In the genomic region with DNA sequence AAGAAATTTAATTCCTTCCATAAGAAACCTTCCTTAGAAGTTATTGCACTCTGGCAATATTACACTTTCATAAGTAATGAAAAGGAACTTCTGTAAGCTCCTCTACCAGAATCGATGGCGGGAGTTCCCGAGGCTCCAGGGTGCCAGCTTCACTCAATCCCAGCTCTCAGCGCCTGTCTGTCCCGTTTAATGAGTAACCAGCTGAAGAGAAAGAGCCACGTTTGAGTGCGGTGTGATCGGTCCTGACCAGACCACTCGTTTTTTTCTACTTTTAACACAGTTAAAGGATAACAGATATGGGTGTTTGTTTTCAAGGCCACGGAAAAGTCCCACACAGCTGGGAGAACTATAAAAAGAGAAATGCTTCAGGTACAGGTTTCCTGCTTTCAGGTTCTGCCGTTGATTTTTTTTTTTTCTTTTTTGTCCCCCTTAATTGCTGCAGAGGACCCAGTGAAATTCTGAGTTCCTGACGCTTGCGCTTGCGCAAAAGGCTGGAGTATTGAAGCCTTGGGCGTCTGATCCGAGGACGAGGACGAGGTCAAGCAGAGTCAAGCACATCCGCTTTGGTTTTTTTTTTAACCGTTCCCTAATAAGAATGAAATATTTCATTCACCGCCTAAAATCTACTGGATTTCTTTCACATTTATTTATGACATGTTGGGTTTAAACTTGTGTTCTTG, we compare ENCODE assay signal across 12 mouse cellular contexts. TPM values are rescaled to one million over a fixed set of nuclear protein-coding genes. Genes with fewer than 3 reads are reported as not detected.
DNase-seq lines count a peak whose midpoint lies in the region; ATAC-seq and TF ChIP-seq lines count a peak whose summit lies in the region.
"Had no signal": no experiment of that assay in that cellular context is flagged by ENCODE, and none has a peak within 500 bp of the region (broad histone marks: within the 10 kb centered on the region; RNA-seq: fewer than 3 reads in every experiment).

No protein-coding gene starts in this region.

- no peak for TF ChIP-seq CTCF in gastrocnemius, adult 2 months (IDR thresholded peaks at IDR 0.05)

- H3K9ac ChIP-seq in lung, embryonic 15.5 days, result no peak overlapping the region
- H3K9ac ChIP-seq in intestine, embryonic 15.5 days, result no peak overlapping the region
- no peak overlapping the region for H3K9ac ChIP-seq in stomach, embryonic 16.5 days (ENCODE audit: low read length)
- H3K9ac ChIP-seq in midbrain, embryonic 11.5 days (ENCODE audit: low read length), result no peak overlapping the region
- H3K9ac ChIP-seq: embryonic facial prominence, embryonic 13.5 days had no signal

- H3K27ac ChIP-seq in lung, embryonic 15.5 days, result peak overlapping the region; percentile 67
- H3K27ac ChIP-seq in intestine, embryonic 15.5 days, result peak overlapping the region; percentile 51
- H3K27ac ChIP-seq in stomach, embryonic 16.5 days (ENCODE audit: low read length), result no peak overlapping the region
- no peak overlapping the region for H3K27ac ChIP-seq in gastrocnemius, adult 2 months
- no peak overlapping the region for H3K27ac ChIP-seq in midbrain, embryonic 11.5 days (ENCODE audit: low read depth, low read length)
- H3K27ac ChIP-seq: embryonic facial prominence, embryonic 13.5 days; midbrain, embryonic 10.5 days had no signal

- peak overlapping the region; percentile 11; the same call in 1 of the 2 replicates for H3K4me3 ChIP-seq in lung, embryonic 15.5 days
- peak overlapping the region; percentile 9; the same call in 1 of the 2 replicates for H3K4me3 ChIP-seq in intestine, embryonic 15.5 days (replicated peaks)
- peak overlapping the region; percentile 26 for H3K4me3 ChIP-seq in stomach, embryonic 16.5 days (replicated peaks; ENCODE audit: low read length)
- no peak overlapping the region for H3K4me3 ChIP-seq in gastrocnemius, adult 2 months
- H3K4me3 ChIP-seq in midbrain, embryonic 11.5 days (ENCODE audit: low read depth, low read length), result no peak overlapping the region
- H3K4me3 ChIP-seq: embryonic facial prominence, embryonic 13.5 days; midbrain, embryonic 10.5 days had no signal

- H3K4me2 ChIP-seq in lung, embryonic 15.5 days, result peak overlapping the region; percentile 42
- peak overlapping the region; percentile 42 for H3K4me2 ChIP-seq in intestine, embryonic 15.5 days (replicated peaks)
- peak overlapping the region; percentile 29 for H3K4me2 ChIP-seq in stomach, embryonic 16.5 days (ENCODE audit: low read depth, low read length)
- no peak overlapping the region for H3K4me2 ChIP-seq in midbrain, embryonic 11.5 days
- H3K4me2 ChIP-seq: embryonic facial prominence, embryonic 13.5 days had no signal

- peaks cover 26% of the 10 kb centered on the region for H3K4me1 ChIP-seq in lung, embryonic 15.5 days
- 0 out of 2 replicates have a peak, but pooled peaks cover 2% of the 10 kb centered on the region for H3K4me1 ChIP-seq in intestine, embryonic 15.5 days (replicated peaks)
- no peaks in the 10 kb centered on the region for H3K4me1 ChIP-seq in stomach, embryonic 16.5 days (ENCODE audit: control insufficient read depth, insufficient read depth, low read length)
- H3K4me1 ChIP-seq in midbrain, embryonic 11.5 days (ENCODE audit: control insufficient read depth, insufficient read depth, low read length), result no peaks in the 10 kb centered on the region
- H3K4me1 ChIP-seq: embryonic facial prominence, embryonic 13.5 days; midbrain, embryonic 10.5 days had no signal

- WGBS in lung, embryonic 15.5 days, result 35% methylated on average over 21 of the region's 21 CpGs
- 44% methylated on average over 21 of the region's 21 CpGs for WGBS in intestine, embryonic 15.5 days
- WGBS in stomach, embryonic 16.5 days, result 45% methylated on average over 21 of the region's 21 CpGs
- 73% methylated on average over 21 of the region's 21 CpGs for WGBS in midbrain, embryonic 11.5 days

- DNase-seq in lung, postnatal 10 days, result no peak
- peak; percentile 70 to 86 for DNase-seq in kidney, postnatal 25 days
- no peak for DNase-seq in gastrocnemius, adult 2 months
- no peak for DNase-seq in midbrain, embryonic 11.5 days (ENCODE audit: low spot score, missing footprints)
- no peak for DNase-seq in cerebellum, adult 11 months
- DNase-seq: gastrocnemius, postnatal 10 days; retina, postnatal 1 day had no signal

- no peaks in the 10 kb centered on the region for H3K36me3 ChIP-seq in lung, embryonic 15.5 days
- no peaks in the 10 kb centered on the region for H3K36me3 ChIP-seq in intestine, embryonic 15.5 days
- no peaks in the 10 kb centered on the region for H3K36me3 ChIP-seq in stomach, embryonic 16.5 days (ENCODE audit: control insufficient read depth, insufficient read depth, low read length)
- H3K36me3 ChIP-seq in midbrain, embryonic 11.5 days (ENCODE audit: control insufficient read depth, insufficient read depth, low read length), result no peaks in the 10 kb centered on the region
- H3K36me3 ChIP-seq: embryonic facial prominence, embryonic 13.5 days; midbrain, embryonic 10.5 days had no signal

- no peak for ATAC-seq in lung, embryonic 15.5 days (ENCODE audit: borderline replicate concordance, extremely low read depth, low FRiP score, low TSS enrichment)
- peak; percentile 91 for ATAC-seq in intestine, embryonic 15.5 days
- ATAC-seq in stomach, embryonic 16.5 days (ENCODE audit: insufficient read depth, low FRiP score), result peak; percentile 76; the same call in 1 of the 2 replicates
- no peak for ATAC-seq in midbrain, embryonic 11.5 days (ENCODE audit: low FRiP score)

- H3K9me3 ChIP-seq in lung, embryonic 15.5 days, result no peaks in the 10 kb centered on the region
- no peaks in the 10 kb centered on the region for H3K9me3 ChIP-seq in intestine, embryonic 15.5 days
- no peaks in the 10 kb centered on the region for H3K9me3 ChIP-seq in stomach, embryonic 16.5 days (replicated peaks; ENCODE audit: control insufficient read depth, low read length)
- H3K9me3 ChIP-seq in midbrain, embryonic 11.5 days (ENCODE audit: control insufficient read depth, low read length), result no peaks in the 10 kb centered on the region
- H3K9me3 ChIP-seq: embryonic facial prominence, embryonic 13.5 days; midbrain, embryonic 10.5 days had no signal

- no peaks in the 10 kb centered on the region for H3K27me3 ChIP-seq in lung, embryonic 15.5 days
- no peaks in the 10 kb centered on the region for H3K27me3 ChIP-seq in intestine, embryonic 15.5 days (replicated peaks)
- H3K27me3 ChIP-seq in stomach, embryonic 16.5 days (ENCODE audit: control insufficient read depth, insufficient read depth, low read length), result no peaks in the 10 kb centered on the region
- H3K27me3 ChIP-seq in midbrain, embryonic 11.5 days (ENCODE audit: control insufficient read depth, insufficient read depth, low read length), result no peaks in the 10 kb centered on the region
- H3K27me3 ChIP-seq: embryonic facial prominence, embryonic 13.5 days had no signal

- intact Hi-C loops in gastrocnemius, adult 2 months (cut with DNase I), result no loop called here

RNA-seq across cellular contexts. Expression of gene Tnks2, which starts 25.5 kb away (rescaled TPM):
- polyA plus RNA-seq in lung, embryonic 15.5 days (2015; fragmentation: Nextera tagmentation; extraction: Ambion mirVana), result 47.3 and 47.6 TPM in 2 replicates
- polyA plus RNA-seq in intestine, embryonic 15.5 days (2015; fragmentation: Nextera tagmentation; extraction: Ambion mirVana), result 40.7 and 40.9 TPM in 2 replicates
- polyA plus RNA-seq in stomach, embryonic 16.5 days (2015; fragmentation: Nextera tagmentation; extraction: Ambion mirVana), result 19.7 and 20.6 TPM in 2 replicates
- 100 to 1,000 TPM; 106 to 127 TPM for total RNA-seq in gastrocnemius, adult 2 months (2021)
- polyA plus RNA-seq in midbrain, embryonic 11.5 days (2014; fragmentation: Nextera tagmentation; extraction: Ambion mirVana), result 76.3 and 81.3 TPM in 2 replicates

Comparison
In these comparisons a context has a peak if more than half of its experiments do, and no peak if none do; other contexts are left out.
1. ATAC-seq: peak in intestine, embryonic 15.5 days (single experiment) and stomach, embryonic 16.5 days (single experiment); none in lung, embryonic 15.5 days (single experiment) and midbrain, embryonic 11.5 days (single experiment).
2. H3K27ac ChIP-seq: peak in lung, embryonic 15.5 days (single experiment) and intestine, embryonic 15.5 days (single experiment); none in stomach, embryonic 16.5 days (single experiment), gastrocnemius, adult 2 months (single experiment) and midbrain, embryonic 11.5 days (single experiment).
3. H3K4me3 ChIP-seq: peak in lung, embryonic 15.5 days (single experiment), intestine, embryonic 15.5 days (single experiment) and stomach, embryonic 16.5 days (single experiment); none in gastrocnemius, adult 2 months (single experiment) and midbrain, embryonic 11.5 days (single experiment).
4. DNase-seq: peak in kidney, postnatal 25 days (2 of 2); none in lung, postnatal 10 days (single experiment), gastrocnemius, adult 2 months (single experiment), midbrain, embryonic 11.5 days (single experiment) and cerebellum, adult 11 months (single experiment).